Mouse (Mus musculus) CH12.LX (cell line): ENCODE data around the gene Gas2l1.

Source experiments
- CHD2 ChIP-seq: IDR thresholded peaks from 2 replicates; pipeline ENCODE4 v1.6.1; 2011; ENCODE audit warnings: low read length, improper control_type of control experiment
- CTCF ChIP-seq, 2 experiments: IDR thresholded peaks in 1 of 2; conservative IDR thresholded peaks in 1 of 2; 2 replicates each; pipeline ENCODE4 v1.5.1; 2011 to 2012; ENCODE audit warnings: low read depth in 2 of 2, low read length in 2 of 2, improper control_type of control experiment in 1 of 2, inconsistent platforms in 1 of 2, mild to moderate bottlenecking in 1 of 2, moderate library complexity in 1 of 2
- E2F4 ChIP-seq: IDR thresholded peaks from 2 replicates; pipeline ENCODE4 v1.6.1; 2011; ENCODE audit warnings: low read depth, low read length, improper control_type of control experiment; ENCODE audit not compliant: insufficient replicate concordance
- ELF1 ChIP-seq: IDR thresholded peaks from 2 replicates; pipeline ENCODE4 v1.6.1; 2014; ENCODE audit warnings: low read depth, mild to moderate bottlenecking, inconsistent platforms, low read length, improper control_type of control experiment
- KAT2A ChIP-seq: IDR thresholded peaks from 2 replicates; pipeline ENCODE4 v1.6.1; 2012; ENCODE audit warnings: low read length, improper control_type of control experiment, inconsistent platforms; ENCODE audit not compliant: insufficient replicate concordance
- MAX ChIP-seq: IDR thresholded peaks from 2 replicates; pipeline ENCODE4 v1.6.1; 2011; ENCODE audit warnings: low read length, improper control_type of control experiment
- MXI1 ChIP-seq: IDR thresholded peaks from 2 replicates; pipeline ENCODE4 v1.6.1; 2011; ENCODE audit warnings: mild to moderate bottlenecking, low read depth, low read length, improper control_type of control experiment
- RCOR1 ChIP-seq: conservative IDR thresholded peaks from 2 replicates; pipeline ENCODE4 v1.6.1; 2012; ENCODE audit warnings: low read depth, mild to moderate bottlenecking, inconsistent platforms, low read length, improper control_type of control experiment
- SIN3A ChIP-seq: IDR thresholded peaks from 2 replicates; pipeline ENCODE4 v1.6.1; 2012; ENCODE audit warnings: low read length, improper control_type of control experiment, inconsistent platforms
- UBTF ChIP-seq: IDR thresholded peaks from 2 replicates; pipeline ENCODE4 v1.6.1; 2012; ENCODE audit warnings: low read depth, mild to moderate bottlenecking, inconsistent platforms, low read length, improper control_type of control experiment, moderate library complexity
- ZKSCAN1 ChIP-seq: IDR thresholded peaks from 2 replicates; pipeline ENCODE4 v1.6.1; 2012; ENCODE audit warnings: low read depth, inconsistent platforms, low read length, improper control_type of control experiment, borderline replicate concordance
- ZNF384 ChIP-seq: IDR thresholded peaks from 2 replicates; pipeline ENCODE4 v1.6.1; 2012; ENCODE audit warnings: low read depth, low read length, improper control_type of control experiment, inconsistent platforms

- no peak for TF ChIP-seq MXI1
- TF ChIP-seq RCOR1, result no peak
- TF ChIP-seq SIN3A, result no peak
- TF ChIP-seq CTCF (conservative IDR thresholded peaks at IDR 0.05 in 1 of 2, IDR thresholded peaks at IDR 0.05 in 1 of 2; ENCODE audit: low read depth in 2 of 2, low read length in 2 of 2), result no peak
- no peak for TF ChIP-seq ZNF384
- TF ChIP-seq ZKSCAN1, result no peak
- no peak for TF ChIP-seq CHD2
- TF ChIP-seq ELF1, result no peak
- TF ChIP-seq E2F4, result no peak
- no peak for TF ChIP-seq MAX
- TF ChIP-seq KAT2A, result no peak
- TF ChIP-seq UBTF, result no peak
Observed at GRCm38 (mm10) chr11:5062326-5062725, 2.8 kb downstream of the Gas2l1 start.
